Mouse (Mus musculus) ES-E14 (cell line): ENCODE measurements at regions not wholly inside any gene's neighbourhood (a gene's known extent, or its start where the extent isn't known, plus 50 kb on each side); places are given as distances from the start of the nearest gene placed in this dataset.

Experiments used
- DNase-seq: peaks from one replicate; pipeline ENCODE4 v3.0.0-alpha.2; 2013; ENCODE audit warnings: low read depth, low spot score
- H3K27ac ChIP-seq: 2 replicates; pipeline ENCODE4 v1.5.1; 2012; ENCODE audit warnings: low read depth, mild to moderate bottlenecking, low read length, moderate library complexity, mixed read lengths; ENCODE audit not compliant: poor library complexity, insufficient read depth, severe bottlenecking
- H3K36me3 ChIP-seq: 2 replicates; pipeline ENCODE4 v1.6.1; 2012; ENCODE audit warnings: mild to moderate bottlenecking, low read length, moderate library complexity, mixed read lengths; ENCODE audit not compliant: control insufficient read depth, poor library complexity, insufficient read depth, severe bottlenecking
- H3K4me1 ChIP-seq, 2 experiments: fragments of 150-350 bp in 1 of 2; sonication (generic) in 1 of 2; 2 replicates each; pipeline ENCODE4 v1.6.1; 2012; ENCODE audit warnings: low read length in 2 of 2, mild to moderate bottlenecking in 1 of 2, mixed read lengths in 1 of 2; ENCODE audit not compliant: control insufficient read depth in 2 of 2, insufficient read depth in 2 of 2, poor library complexity in 1 of 2
- H3K4me3 ChIP-seq, 2 experiments: fragments of 150-350 bp in 1 of 2; sonication (generic) in 1 of 2; 2 replicates each; pipeline ENCODE4 v1.5.1; 2012; ENCODE audit warnings: low read length in 2 of 2, low read depth in 1 of 2, mild to moderate bottlenecking in 1 of 2, mixed read lengths in 1 of 2; ENCODE audit not compliant: insufficient read depth in 1 of 2, poor library complexity in 1 of 2, severe bottlenecking in 1 of 2
- H3K9ac ChIP-seq: 2 replicates; pipeline ENCODE4 v1.6.1; 2012; ENCODE audit warnings: low read depth, mild to moderate bottlenecking, low read length, mixed read lengths; ENCODE audit not compliant: poor library complexity, insufficient read depth, severe bottlenecking
- H3K9me3 ChIP-seq: fragments of 150-350 bp; sonication (generic); 2 replicates; pipeline ENCODE4 v1.6.1; 2012; ENCODE audit warnings: low read depth, mild to moderate bottlenecking, low read length; ENCODE audit not compliant: control insufficient read depth, insufficient read depth
- CHD2 ChIP-seq: IDR thresholded peaks from 2 replicates; pipeline ENCODE4 v1.6.1; 2014; ENCODE audit warnings: mild to moderate bottlenecking, low read depth, low read length, inconsistent platforms
- HCFC1 ChIP-seq: IDR thresholded peaks from 2 replicates; pipeline ENCODE4 v1.6.1; 2012; ENCODE audit warnings: low read length, inconsistent platforms, borderline replicate concordance; ENCODE audit not compliant: insufficient read depth
- MAFK ChIP-seq: IDR thresholded peaks from 2 replicates; pipeline ENCODE4 v1.6.1; 2014; ENCODE audit warnings: mild to moderate bottlenecking, low read depth, low read length, inconsistent platforms; ENCODE audit not compliant: insufficient read depth
- ZC3H11A ChIP-seq: IDR thresholded peaks from 2 replicates; pipeline ENCODE4 v1.6.1; 2012; ENCODE audit warnings: low read depth, mild to moderate bottlenecking, inconsistent platforms, low read length, borderline replicate concordance
- ZNF384 ChIP-seq: IDR thresholded peaks from 2 replicates; pipeline ENCODE4 v1.6.1; 2012; ENCODE audit warnings: low read depth, low read length, inconsistent platforms
- in situ Hi-C, 2 experiments: fragments of 600-800 bp; cut with MboI; formaldehyde crosslinking; loops; one replicate each; pipeline ENCODE4 v1.15.1; 2025; ENCODE audit warnings: low sequenced_read_pairs in 2 of 2, inconsistent platforms in 1 of 2; ENCODE audit not compliant: unreplicated experiment in 2 of 2

DNA sequence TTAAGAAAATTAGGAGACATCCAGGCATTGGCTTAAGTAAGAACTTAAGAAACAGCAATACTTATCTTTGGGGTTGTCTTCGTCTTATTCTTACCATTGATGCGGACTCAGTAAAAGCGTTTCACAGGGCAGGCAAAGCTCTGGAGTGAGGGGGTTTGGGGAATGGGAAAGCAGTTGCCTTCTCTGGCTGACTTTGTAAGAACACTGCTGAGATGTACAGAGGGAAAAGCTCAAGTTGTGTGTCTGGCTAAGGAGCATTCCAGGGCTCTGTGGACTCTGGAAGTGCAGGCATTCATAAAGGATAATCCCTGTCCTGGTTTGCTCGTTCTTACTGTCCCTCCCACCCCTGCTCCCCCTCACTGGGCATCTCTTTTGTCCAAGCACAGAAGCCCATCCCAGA lies 129.7 kb downstream of the Tfap2a start:
- Histone ChIP-seq H3K36me3 (no peaks in the 10 kb centered on the region), H3K9ac (no peak overlapping the region), H3K9me3 (no peaks in the 10 kb centered on the region), H3K4me1 (no peaks in the 10 kb centered on the region), H3K27ac (no peak overlapping the region), H3K4me3 (no peak overlapping the region)
- in situ Hi-C loops = no loop called here
- no peak for DNase-seq
- TF ChIP-seq MAFK (no peak), CHD2 (no peak), ZNF384 (no peak), HCFC1 (no peak), ZC3H11A (no peak)

GRCm38 (mm10) chr13:40606405-40607271 lies 131.5 kb downstream of the Tfap2a start:
- Histone ChIP-seq H3K4me3 (no peak overlapping the region), H3K27ac (no peak overlapping the region), H3K9ac (no peak overlapping the region)

DNA sequence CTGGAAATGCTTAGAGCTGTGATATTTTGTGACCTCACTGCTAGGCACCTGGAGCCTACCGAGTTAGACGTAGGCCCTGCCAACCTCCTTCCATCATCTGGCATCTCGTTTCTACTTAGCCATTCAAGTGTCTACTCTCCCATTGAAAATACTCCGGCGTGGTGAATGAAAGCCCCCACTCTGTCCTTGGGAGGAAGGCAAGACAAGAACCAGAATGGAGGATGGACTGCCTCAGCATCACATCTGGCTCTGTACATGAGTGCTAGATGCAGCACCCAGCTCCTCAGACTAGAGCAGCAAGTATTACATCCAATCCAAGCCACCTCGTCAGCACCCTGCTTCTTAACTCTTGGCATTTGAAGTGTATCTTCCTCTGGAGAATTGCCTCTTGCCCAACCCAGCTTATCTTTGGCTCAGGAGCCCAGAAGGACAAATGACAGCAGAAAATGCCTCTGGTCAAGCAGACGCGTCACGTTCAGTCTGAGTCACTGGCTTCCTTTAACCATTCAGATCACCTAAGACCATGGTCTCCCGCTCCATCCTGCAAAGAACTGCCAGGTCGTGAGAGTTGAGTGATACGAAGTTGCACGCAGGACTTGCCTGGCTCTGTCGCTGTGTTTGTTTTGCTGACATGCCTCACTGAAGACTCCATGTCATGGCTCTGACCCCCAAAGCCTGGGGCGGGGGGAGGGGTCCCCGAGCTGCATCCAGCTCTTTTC lies 132.3 kb downstream of the Tfap2a start:
- Histone ChIP-seq H3K4me1 (no peaks in the 10 kb centered on the region), H3K9me3 (no peaks in the 10 kb centered on the region), H3K27ac (no peak overlapping the region), H3K9ac (no peak overlapping the region), H3K4me3 (no peak overlapping the region), H3K36me3 (no peaks in the 10 kb centered on the region)
- in situ Hi-C loops = no loop called here
- TF ChIP-seq ZNF384 (no peak), HCFC1 (no peak), ZC3H11A (no peak), CHD2 (no peak), MAFK (no peak)
- DNase-seq = no peak

More at GRCm38 (mm10) chr13:40606405-40607271, 131.5 kb downstream of the Tfap2a start:
- H3K4me1 ChIP-seq = no peaks in the 10 kb centered on the region
- no peak for DNase-seq
- H3K9me3 ChIP-seq = no peaks in the 10 kb centered on the region
- in situ Hi-C loops = no loop called here
- no peaks in the 10 kb centered on the region for H3K36me3 ChIP-seq
- no peak for TF ChIP-seq ZNF384
- no peak for TF ChIP-seq MAFK
- TF ChIP-seq ZC3H11A = no peak
- no peak for TF ChIP-seq CHD2
- TF ChIP-seq HCFC1 = no peak

DNA sequence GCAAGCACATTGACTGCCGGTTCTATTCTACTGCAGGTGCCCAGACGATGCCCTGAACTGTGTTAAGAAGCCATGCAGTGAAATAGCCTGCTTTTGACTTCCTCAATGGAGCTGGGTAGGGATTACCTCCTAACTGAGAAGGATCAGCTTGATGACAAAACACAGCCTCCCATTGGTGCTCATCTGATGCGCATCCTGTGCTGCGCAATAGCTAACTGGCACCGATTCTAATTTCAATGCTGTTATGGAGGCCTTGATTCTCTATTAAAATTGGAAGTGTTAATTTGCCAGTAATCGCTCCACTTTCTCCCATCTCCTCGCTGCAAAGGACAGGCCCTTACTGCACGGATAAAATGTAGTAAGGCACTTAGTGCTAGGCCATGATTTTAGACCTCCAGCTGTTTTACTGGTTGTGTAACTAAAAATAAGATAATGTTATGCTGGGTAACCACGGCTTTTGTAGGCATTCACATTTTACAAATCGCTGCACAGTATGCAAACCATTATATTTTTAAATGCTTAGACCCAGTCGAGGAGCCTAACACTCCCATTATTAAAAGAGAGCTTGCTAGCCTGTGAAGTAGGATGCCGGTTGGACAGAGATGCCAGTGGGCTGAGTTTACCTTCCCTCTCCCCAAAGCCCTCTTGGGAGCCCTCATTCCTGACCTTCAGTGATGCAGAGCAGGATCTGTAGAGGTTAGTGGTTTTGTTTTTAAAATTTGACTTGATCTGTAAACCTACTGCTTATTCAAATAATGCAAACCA lies 163.0 kb downstream of the Tfap2a start:
- TF ChIP-seq ZNF384 = no peak
- no peak for TF ChIP-seq ZC3H11A
- TF ChIP-seq HCFC1 = no peak
- TF ChIP-seq MAFK = no peak
- in situ Hi-C loops = no loop called here
- no peak overlapping the region for H3K9ac ChIP-seq
- H3K36me3 ChIP-seq = no peaks in the 10 kb centered on the region
- no peaks in the 10 kb centered on the region for H3K9me3 ChIP-seq
- H3K4me1 ChIP-seq = no peaks in the 10 kb centered on the region
- H3K27ac ChIP-seq = no peak overlapping the region
- DNase-seq = no peak
- H3K4me3 ChIP-seq = no peak overlapping the region
